Comparison of ENCODE assay signal across 11 mouse cellular contexts in the genomic region with DNA sequence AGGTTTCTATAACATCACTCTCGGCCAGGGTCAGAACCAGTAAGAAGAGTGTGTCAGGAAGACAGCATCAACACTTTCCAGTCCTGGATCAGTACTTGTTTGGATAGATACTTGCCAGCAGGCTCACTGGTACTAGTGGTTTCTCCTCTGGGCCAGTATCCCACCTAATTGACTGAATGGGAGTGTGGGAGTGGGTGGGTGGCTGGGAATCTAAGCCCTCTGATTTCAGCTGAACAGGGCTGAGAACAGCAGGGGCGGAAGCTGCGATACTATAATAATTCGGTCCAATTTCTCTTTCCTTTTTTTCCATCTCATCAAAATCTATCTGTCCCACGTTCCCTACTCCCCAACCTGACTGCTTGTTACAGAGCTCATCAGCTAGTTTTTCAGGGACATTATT.
"Had no signal": no experiment of that assay in that cellular context is flagged by ENCODE, and none has a peak within 500 bp of the region (broad histone marks: within the 10 kb centered on the region; RNA-seq: fewer than 3 reads in every experiment).

No protein-coding gene starts in this region.

- DNase-seq: right cerebral cortex, adult 18-20 months; right cerebral cortex, postnatal 14 days; right cerebral cortex, postnatal 25 days; right cerebral cortex, postnatal 4 days; spleen, adult 18-20 months; thymus, adult 18-20 months; thymus, adult 2 months; thymus, postnatal 14 days; thymus, postnatal 25 days; thymus, postnatal 36 days; thymus, postnatal 4 days had no signal
